Mouse (Mus musculus): ENCODE results near the gene Plin3.

The Plin3 gene

GRCm38 (mm10) chr17:56292531-56293222, at the start of gene Plin3:
Gene Plin3, minus strand, starts transcription at chr17:56292873.
- DNase-seq (ENCODE audit: low read depth, low spot score), result no peak

DNA sequence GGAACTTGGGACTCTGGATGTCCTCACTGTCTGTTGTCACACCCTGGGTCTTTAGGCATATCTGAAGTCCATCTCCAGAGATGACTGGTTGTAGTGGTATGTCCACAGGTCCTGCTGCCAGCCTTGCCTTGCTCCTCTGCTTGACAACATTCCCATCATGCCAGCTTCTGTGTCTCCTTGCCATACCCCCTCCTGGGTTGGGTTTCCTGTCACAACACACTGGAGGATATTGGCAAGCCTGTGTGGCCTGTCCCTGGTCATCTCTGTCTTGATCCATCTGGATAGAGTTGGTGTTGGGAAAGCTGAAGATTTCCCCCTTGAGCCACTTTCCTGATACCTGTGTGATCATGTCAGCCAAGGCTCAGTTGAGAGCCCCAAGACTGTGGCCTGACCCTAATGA, 48.0 kb upstream of the Plin3 start:
- DNase-seq (ENCODE audit: low read depth, low spot score), result no peak

DNA sequence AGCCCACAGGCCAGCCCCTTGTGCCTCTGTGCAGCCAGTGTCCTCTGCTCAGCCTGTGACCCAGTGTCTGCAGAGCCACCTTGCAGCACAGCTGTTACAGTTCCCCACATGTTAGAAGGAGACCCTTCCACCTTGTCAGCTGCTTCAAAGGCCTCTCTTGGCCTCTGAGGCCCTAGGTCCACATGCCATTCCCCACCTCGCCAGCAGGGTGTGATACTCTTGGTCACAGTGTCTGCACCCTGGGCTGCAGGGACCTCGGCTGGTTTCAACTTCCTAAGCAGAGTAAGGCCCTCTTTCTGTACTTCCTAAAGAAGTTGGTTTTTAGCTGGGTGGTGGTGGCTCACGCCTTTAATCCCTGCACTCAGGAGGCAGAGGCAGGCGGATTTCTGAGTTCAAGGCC, 46.2 kb upstream of the Plin3 start:
- DNase-seq (ENCODE audit: low read depth, low spot score), result no peak

GRCm38 (mm10) chr17:56337791-56338190, 45.1 kb upstream of the Plin3 start:
- no peak for DNase-seq (ENCODE audit: low read depth, low spot score)

DNA sequence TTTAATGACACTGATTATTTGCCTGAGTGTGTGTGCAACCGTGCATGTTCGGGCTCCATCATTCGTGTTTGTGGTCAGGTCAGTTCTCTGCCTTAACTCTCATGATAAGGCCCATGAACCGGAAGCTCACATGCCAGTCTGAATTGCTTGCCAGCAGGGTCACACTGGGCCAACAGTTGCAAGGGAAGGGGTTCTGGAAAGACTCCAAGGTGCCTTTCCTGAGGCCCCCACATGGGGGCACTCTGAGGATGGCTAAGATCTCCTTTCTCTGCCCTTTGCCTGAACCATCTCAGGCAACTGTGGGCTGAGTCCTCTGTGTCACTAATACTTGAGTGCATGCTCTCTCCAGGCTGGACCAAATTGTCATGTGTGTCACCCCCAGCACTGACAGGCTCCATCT, 44.5 kb upstream of the Plin3 start:
- no peak for DNase-seq (ENCODE audit: low read depth, low spot score)

DNA sequence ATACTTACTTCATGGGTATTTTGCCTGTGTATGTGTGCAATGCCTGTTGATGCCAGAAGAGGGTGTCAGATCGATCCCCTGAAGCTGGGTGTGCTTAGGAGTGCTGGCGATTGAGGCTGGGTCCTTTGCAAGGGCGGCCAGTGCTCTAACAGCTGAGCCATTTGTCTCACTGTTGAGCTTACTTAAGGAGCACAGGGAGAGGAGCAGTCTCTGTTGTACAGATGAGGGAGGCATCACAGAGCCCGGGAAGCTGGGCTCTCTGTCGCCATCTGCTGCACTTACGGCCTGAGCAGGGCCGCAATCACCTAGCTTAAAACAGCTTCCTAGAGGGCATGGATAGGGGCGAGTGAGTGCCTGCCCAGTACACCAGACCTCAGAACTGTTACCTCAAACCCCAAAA, 40.3 kb upstream of the Plin3 start:
- DNase-seq (ENCODE audit: low read depth, low spot score), result no peak

DNA sequence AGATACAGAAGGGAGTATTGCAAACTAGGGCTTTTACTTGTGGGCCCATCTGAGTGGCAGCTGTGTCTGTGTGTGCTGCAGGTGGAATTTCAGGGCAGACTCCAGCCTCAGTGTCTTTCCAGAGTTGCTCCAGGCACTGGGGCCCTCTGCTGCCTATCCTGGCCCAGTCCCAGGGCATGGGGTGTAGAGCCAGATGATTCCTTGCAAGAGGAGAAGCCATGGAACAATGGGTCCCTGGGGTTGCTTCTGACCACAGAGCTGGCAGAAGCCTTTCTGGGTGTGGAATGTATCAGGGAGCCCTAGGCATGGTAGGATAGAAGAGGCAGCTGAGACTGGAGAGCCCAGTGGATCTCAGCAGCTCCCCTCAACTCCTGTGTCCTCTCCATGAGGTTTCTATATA, 38.6 kb upstream of the Plin3 start:
- no peak for DNase-seq (ENCODE audit: low read depth, low spot score)

DNA sequence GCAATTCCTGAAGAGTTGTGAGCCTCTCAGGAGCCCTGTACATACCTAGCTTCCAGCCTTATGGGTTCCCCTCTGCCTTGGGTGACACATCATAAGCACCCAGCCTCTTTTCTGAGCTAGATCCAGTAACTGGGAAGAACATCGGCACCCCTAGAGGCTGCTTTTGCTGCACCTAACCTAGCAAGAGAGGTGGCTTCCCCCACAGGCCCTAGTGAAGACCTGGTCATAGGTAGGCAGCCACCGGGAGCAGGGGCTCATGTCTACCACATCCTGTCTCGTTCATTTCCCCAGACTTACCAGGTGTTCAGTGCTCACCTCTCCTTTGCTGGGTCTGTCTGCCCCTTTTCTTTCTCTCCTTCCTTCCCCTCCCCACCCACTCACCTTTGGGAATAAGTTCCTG, 37.7 kb upstream of the Plin3 start:
- no peak for DNase-seq (ENCODE audit: low read depth, low spot score)

GRCm38 (mm10) chr17:56329267-56329666, 36.6 kb upstream of the Plin3 start:
- no peak for DNase-seq (ENCODE audit: low read depth, low spot score)

GRCm38 (mm10) chr17:56326153-56327147, 33.8 kb upstream of the Plin3 start:
- DNase-seq (ENCODE audit: low read depth, low spot score), result no peak

- DNase-seq (ENCODE audit: low read depth, low spot score), result peak; percentile 97
Observed at GRCm38 (mm10) chr17:56325450-56326152, 32.9 kb upstream of the Plin3 start, which contains the start of gene Kdm4b. Gene Kdm4b, plus strand, starts transcription at chr17:56326062.

DNA sequence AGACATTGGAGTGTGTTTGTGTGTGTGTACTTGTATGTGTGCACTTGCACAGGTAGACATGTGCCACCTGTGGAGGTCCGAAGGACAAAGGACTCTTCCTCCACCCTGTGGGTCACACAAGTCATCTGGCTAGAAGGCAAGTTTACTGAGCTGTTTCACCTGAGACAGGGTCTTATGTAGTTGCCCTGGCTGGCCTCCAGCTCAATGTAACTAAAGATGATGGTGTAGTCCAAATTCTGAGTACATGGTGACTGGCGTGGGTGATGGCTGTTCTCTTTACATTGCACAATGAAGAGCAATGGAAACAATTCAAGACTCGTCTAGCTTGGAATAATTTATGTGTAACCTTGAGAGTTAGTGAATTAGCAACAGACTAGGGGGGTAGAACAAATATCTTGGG, 31.7 kb upstream of the Plin3 start:
- DNase-seq (ENCODE audit: low read depth, low spot score), result no peak

DNA sequence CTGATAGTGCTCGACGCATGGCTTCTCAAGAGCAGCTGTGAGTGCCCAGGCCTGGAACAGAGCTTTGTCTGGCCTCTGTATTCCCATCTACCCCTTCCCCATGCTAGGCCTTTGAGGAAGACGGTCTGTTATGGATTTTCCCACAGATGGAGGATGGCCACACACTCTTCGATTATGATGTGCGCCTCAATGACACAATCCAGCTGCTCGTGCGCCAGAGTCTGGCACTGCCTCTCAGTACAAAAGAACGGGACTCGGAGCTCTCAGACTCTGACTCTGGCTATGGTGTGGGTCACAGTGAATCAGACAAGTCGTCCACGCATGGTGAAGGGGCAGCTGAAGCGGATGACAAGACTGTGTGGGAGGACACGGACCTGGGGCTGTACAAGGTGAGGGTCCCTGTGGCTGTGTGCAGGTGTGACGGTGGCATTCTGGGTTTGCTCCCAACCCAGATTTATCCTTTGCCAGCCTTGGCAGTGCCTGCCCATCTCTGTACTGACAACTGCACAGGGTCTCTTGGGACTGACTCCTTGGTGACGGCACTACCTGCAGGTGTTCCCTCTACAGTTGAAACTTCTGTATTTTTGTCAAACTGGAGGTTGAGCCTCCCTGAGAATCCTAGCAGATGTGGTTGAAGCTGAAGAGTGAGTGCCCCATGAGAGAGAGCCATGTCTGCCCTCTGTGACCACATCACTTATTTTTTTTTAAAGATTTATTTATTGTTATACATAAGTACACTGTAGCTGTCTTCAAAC, 16.7 kb upstream of the Plin3 start:
- DNase-seq (ENCODE audit: low read depth, low spot score), result no peak

GRCm38 (mm10) chr17:56308088-56308487, 15.4 kb upstream of the Plin3 start:
- no peak for DNase-seq (ENCODE audit: low read depth, low spot score)

DNA sequence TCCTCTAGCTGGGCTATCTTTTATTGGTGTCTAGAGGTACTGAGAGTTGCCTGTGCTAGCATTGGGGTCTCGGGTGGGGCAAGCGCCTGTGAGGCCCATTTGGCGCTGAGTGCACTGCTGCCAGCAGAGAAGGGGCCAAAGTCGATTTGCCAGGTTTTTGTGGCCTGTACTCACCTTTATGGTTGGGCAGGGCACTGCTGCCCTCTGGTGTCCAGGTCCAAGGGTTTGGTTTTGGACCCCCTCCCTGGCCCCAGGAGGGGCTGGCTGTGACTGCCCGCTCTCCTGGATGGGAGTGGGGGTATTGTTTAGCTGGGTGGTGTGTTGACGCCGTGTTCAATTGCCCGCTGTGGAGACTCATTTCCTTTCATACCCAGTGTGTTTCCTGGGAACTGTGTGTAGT, 13.2 kb upstream of the Plin3 start:
- DNase-seq (ENCODE audit: low read depth, low spot score), result no peak

GRCm38 (mm10) chr17:56305156-56305555, 12.5 kb upstream of the Plin3 start:
- DNase-seq (ENCODE audit: low read depth, low spot score), result no peak

- DNase-seq (ENCODE audit: low read depth, low spot score), result no peak
Observed at GRCm38 (mm10) chr17:56304718-56305117, 12.0 kb upstream of the Plin3 start.

- peak; percentile 94 for DNase-seq (ENCODE audit: low read depth, low spot score)
Observed at GRCm38 (mm10) chr17:56303847-56304586, 11.3 kb upstream of the Plin3 start.

DNA sequence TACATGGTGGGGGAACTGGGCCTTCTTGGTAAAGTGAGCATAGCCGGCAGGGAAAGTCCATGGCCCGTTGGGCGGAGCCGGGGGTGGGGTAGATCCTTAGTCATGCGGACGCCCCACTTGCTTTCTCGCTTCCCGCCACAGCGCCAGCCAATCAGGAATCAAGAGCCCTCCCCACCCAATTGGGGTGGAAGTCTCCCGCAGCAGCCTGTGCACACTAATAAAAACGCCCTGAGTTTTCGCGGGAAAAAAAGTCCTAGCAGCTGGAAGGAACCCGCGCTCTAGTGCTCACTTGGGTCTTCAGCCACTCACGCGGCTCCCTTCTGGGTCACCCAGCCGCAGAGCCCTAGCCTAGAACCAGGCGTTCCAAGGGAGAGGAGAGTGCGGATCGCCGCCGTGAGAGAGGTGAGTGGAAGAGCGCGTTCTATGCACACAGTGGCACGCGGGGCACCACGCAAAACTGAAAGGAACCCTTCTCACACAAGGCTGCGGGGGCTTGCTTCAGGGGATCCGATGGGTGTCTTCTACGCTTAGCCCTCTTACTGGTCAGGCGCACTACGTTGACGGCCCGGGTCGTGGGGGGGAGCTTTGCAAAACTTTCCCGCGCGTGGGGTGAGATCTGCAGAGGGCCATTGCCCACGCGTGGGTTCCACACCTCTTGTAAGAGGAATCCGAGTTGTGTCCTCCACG, 10.6 kb upstream of the Plin3 start, which contains the start of gene Uhrf1:
Gene Uhrf1 (plus strand): TSS at position 162 of the 687 bp plus-strand sequence.
- peak; percentile 87 for DNase-seq (ENCODE audit: low read depth, low spot score)
